Mouse (Mus musculus) adipocyte (in vitro differentiated cells): ENCODE results near the gene Sptssb.
A peak's percentile ranks its signal among the peaks of the same experiment; 100 is the strongest.

Source experiments
- DNase-seq: peaks from one replicate; pipeline ENCODE4 v3.0.0-alpha.2; 2016; ENCODE audit warnings: low spot score

The Sptssb gene

DNA sequence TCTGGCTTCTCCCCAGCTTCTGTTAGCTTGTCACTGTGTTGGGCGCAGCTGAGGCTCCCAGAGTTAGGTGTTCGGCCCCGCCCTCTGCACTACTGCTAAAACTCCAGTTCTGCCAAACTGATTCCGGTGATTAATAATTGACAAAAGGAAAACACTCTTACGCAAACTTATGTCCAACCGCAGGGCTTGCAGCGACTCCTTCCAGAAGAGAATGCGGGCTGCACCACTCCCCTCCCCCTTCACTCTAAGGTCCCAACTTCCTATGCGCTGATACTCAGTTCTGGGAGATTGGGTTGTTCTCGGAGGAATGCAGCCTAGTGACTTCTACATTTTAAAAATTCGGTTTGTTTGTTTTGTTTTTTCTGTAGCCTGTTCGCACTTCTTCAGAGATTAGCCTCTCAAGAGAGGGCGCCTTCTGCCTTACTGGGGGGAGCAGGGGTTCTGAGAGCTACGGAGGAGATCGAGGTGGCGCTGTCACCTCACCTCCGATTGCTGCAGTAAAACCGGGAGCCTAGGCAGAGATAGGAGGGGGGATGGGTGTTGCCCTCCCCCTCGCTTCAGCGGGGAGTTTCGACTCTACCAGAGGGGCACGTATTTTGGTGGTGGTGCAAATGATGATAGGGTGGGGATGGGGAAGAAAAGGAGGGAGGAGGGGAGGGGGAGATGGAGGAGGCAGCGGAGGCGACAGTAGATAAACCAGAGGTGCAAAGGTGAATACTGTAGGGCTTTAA is at the start of gene Sptssb:
Sptssb (minus strand) TSS at position 83 of the 731 bp plus-strand sequence.
- no peak for DNase-seq

DNA sequence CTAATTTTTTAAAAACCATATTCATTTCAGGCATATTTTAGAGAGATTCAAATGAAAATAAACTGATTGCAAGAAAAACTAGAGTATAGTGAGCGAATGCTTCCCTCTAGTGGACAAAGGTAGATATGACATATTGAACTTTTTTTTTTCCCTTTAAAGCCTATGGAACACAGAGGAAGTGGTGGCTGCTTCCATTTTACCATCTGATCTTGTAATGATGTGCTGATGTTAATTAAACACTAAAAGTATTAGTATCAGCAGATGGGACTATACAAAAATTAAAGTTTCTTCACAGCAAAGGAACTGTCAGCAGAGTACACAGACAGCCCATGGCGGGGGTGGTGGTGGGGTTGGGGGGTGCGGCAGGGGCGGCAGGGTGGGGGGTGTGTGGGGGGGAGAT is 48.3 kb upstream of the Sptssb start:
- DNase-seq = peak; percentile 68

DNA sequence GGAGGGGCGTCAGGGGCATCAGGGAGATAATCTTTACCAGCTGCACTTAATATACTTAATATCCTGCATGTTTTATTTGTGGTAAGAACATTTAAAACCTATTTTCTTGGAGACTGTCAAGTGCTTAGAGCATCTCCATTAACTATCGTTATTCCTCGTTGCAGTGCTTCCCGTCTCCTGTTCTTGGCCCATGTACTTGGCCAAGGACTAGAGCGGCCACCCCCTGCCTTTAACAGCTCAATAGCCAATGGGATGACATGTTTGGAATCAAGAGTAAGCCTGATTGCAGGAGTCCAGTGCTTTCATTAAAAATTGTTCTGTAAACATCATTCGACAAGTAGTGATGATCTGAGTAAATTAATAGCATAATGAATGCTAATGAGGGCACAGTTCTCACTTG is 47.8 kb upstream of the Sptssb start:
- DNase-seq = no peak

DNA sequence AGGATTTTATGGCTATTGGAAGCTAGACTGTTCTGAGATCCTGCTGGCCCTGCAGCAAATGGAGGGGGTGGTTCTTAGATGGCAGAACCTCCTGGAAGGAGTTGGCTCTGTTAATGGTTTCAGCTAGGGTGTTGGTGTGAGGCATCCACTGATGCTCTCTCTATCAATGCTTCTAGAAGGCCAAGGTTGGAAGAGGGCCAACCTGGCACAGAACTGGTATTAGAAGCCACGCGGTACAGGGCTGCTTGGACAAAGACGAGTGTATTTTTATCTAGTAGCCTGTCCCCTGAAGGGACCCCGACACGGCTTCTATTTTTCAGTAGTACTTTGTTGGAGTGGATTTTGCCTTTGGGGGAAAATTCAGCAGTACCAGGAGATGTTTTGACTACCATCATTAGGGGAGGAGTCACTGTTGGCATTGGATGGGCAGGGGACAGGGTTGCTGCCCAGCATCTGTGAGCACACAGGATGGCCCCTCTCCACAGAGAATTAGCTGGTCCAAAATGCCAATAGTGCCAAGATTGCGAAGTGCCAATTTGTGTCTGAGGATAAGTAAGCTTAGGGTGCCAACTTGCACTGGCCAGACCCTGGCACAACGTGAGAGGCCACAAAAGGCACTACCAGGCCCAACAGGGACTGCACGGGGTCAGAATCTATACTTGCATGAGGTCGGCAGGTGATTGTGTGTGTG is 43.2 kb upstream of the Sptssb start:
- DNase-seq = no peak

DNA sequence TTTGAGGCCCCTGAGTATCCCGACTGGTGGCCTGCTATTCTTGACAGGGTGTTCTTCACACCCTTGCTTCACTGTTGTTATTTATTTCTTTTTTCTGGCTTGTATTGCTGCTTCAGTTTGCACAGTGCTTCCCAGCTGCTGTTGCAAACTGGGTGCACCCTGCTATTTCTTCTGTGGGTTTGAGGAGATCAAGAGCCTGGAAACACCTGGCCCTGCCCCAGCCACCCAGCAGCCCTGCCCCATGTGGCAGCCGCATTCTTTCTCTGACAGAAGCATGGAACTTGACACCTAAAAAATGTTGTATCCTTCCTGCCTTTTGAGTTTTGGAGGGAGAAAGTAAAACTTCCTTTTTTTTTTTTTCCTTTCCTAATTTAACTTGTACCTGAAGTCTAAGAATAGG is 42.6 kb upstream of the Sptssb start:
- DNase-seq = no peak

DNA sequence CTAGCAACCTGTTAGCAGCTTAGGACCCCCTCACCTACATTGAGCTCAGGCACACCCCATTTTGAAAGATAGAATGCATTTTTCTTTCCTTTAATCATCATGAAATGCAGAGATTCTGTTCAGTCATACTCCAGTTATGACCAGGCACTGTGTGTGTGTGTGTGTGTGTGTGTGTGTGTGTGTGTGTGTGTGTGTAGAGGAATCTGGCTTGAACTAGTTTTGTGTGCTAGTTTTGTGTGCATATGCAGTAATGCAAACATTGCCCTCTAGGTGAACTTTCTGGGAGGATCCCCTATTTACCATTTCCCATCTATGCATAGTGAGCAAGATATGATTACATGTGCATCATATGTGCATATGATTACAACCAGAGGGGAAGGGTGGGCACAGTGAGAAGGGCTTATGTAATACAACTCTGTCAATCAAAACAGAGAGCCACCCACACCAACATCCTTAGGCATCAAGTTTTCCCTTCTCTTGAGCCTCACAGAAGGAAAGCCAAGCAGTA is 42.2 kb upstream of the Sptssb start:
- no peak for DNase-seq

DNA sequence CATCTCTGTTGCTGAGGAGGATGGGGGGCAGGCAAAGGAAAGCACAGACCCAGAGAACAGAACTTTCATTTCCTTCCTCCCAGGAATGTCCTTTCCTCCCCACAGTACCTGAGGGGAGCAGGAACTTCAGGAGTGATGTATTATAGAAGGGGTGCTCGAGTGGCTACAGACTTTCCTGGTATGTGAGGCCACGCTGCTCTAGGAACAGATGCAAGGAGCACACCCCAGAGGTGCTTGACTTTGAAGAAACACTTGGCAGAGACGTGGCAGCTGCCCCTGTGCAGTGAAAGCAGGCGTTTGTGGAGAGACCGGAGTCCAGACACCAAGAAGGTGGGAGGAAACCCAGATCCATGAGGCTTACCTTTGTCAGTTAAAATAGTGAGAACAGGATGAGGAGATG is 40.6 kb upstream of the Sptssb start:
- DNase-seq = no peak

DNA sequence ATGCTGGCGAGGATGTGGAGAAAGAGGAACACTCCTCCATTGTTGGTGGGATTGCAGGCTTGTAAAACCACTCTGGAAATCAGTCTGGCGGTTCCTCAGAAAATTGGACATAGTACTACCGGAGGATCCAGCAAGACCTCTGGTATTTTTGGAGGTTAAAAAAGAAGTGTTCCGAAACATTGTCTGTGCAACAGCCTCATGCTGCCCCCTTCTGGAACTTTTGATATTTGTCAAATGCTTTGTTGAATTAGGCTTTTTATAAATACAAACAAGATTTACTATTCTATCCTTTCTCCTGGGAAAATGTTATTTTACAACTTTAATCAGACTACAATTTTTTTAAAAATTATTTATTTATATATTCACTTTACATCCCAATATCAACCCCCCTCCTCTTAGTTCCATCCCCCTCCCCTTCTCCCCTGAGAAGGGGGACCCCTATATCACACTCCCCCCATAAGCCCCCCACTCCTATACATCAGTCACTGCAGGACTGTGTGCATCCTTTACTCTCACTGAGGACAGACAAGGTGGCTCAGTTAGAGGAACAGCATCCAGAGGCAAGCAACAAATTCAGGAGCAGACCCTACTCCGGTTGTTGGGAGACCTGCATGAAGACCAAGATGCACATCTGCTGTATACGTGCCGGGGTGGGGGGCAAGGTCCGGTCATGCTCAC is 38.3 kb upstream of the Sptssb start:
- DNase-seq = peak; percentile 64

DNA sequence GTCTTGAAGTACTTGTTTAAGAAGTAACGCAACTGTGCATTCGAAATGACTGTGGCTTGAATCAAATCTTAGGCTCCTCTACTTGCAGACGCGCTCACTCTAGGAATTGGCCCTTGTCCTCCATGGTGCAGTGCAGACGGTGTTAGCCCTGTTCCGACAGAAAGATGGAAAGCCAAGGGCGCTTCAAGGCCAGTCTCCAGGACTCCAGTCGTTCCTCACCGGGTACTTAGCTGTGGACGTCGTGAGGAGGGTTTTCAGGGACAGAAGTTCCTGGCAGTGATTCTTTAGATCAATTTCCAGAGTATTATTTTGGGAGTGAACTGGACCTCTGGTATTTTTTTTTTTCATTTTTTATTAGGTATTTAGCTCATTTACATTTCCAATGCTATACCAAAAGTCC is 35.8 kb upstream of the Sptssb start:
- no peak for DNase-seq

DNA sequence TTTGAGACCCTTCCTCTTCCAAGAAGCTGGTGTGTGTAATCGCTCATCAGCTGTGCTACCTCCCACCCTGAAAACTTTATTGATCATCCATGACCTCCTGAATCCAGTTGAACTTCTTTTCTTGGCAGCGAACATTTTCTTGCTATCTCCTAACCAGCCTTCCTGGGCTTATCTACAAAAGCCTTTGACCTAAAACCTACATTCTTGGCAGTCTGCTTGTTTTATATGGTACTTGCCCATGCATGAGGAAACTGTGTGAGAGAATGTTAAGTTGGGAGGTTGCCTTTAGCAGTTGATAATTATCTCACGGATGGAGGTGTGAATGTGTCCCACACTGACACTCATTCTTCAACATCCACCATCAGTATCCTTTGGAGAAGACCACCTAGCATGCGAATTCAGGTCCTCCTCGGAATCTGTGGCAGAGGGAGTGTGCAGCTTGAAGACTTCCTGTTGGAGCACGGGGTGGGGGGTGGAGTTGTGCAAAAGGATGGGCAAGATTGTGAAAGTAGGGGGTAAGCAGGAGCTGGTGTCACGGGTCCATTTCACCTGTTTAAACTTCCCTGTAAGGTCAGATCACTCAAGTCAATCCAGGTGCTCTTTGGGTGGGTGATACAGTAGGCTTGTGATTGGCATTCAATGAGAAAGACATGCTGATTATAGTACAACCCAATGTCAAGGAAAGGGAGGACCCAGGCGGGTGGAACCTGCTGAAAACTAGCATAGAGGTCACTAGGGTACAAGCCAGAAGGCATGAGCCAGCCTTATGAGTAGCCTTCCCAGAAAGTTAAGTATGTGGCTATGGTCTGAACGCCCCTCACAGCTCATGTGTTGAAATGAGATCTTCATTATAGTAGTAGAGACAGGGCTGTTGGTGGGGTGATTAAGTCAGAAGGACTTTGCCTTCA is 32.7 kb upstream of the Sptssb start:
- DNase-seq = no peak

DNA sequence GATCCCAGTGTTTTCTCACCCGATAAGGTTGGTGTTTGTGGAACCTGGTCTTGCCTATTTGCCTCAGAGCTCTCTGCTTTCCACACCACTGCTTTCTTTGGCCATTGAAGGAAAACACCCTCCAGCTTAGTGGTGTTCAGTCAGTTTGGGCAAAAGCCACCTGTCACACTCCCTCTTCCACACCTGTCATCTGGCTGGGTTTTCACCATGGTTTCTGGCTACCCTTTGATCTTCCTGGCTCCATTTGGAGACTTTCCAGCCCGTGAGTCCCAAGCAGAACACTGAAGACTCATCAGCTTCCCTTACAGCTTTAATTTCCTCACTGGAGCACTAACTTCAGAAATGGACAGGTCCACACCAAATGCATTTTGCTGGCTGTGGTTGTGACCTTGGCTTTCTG is 26.1 kb upstream of the Sptssb start:
- no peak for DNase-seq

DNA sequence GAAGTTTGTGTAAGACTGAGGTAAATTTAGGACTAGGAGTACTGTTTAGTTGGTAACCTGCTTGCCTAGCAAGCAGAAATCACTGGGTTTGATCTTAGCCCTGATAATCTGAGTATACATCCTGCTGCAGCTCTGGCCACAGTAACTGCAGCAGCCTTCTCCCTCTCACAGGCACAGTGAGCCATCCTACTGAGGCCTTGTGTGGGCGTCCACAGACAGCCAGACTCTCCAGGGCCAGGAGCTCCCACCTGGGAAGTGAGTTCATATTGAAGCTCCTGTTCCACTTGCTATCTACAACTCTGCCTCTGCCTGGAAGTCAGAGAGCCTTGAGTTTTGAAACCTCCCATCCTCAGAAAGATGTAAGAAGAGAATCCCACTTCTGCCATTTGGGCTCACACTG is 24.0 kb upstream of the Sptssb start:
- DNase-seq = no peak

DNA sequence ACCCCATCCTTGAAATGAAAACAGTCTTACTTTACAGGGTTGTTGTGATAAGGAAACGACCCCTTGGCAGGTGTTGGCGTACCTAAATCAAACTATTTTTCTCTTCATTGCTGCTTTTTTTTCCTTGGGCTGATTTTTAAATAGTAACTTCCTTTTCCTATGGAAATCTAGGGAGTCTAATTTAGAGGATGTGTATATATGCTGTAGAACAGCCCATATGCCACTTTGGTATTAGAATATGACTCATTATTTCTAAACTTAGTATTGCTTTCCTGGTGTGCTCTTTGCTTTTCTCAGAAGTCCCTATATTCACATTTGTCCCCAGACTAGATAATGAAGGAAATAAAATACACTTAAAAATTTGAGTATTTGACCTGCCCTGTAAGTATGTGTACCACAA is 17.8 kb upstream of the Sptssb start:
- no peak for DNase-seq

DNA sequence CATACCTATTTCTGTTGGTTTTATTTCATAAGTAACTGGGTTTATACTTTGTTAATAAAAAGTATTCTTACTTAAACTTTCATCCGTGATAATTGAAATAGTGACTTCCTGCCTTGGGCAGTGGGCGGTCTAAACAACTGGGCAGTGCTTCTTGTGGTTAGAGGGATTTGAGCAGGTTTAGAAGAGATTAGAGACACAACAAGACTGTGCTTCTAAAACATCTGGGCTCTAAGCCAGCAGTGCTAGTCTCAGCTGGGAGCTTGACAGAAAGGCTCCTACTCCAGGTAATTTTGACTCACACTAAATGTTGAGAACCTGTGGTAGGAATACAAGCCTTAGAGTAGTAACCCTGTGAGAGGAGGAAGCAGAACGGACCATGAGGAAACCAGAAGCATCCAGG is 15.0 kb upstream of the Sptssb start:
- no peak for DNase-seq

DNA sequence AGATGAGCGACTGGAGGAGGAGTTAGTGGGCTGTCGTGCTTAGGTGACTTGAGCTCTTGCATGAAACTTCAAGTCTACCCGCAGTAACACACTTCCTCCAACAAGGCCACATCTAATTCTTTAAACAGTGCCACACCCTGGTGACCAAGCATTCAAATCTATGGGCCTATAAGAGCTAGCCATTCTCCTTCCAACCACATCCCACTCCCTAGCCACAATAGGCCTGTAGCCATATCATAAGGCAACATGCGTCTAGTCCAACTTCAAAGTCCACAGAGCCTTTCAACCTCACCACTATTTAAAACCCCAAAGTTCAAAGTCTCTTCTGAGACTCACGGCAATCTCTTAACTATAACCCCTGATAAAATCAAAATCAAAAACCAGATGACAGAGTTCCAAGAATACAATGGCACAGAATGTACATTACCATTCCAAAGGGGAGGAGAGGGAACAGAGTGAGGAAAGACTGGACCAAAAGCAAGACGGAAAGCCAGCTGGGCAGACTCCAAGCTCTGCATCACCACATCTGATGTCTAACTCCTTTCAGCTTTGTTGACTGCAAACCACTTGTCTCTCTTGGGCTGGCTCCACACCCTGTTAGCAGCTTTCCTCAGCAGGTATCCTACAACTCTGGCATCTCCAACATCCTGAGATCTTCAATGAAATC is 13.1 kb upstream of the Sptssb start:
- peak; percentile 4 for DNase-seq

DNA sequence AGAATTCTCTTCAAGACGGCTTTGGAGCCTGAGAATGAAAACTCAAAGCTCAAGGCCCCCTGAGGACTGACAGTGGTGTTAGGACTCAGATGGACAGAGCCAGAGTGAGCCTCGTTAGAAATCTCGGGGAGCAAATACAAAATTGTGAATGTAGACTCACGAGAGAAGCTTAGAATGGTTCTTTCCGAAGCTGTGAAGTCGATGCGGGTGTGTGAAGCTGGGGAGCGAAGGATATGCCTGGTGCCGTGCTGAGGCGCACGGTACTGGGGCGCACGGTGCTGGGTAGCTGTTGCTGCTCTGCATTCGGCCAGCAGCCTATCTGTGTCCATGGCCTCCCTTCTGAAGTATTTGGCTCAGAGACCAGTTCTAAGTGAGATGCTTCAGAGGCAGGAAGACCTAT is 11.4 kb upstream of the Sptssb start:
- no peak for DNase-seq

DNA sequence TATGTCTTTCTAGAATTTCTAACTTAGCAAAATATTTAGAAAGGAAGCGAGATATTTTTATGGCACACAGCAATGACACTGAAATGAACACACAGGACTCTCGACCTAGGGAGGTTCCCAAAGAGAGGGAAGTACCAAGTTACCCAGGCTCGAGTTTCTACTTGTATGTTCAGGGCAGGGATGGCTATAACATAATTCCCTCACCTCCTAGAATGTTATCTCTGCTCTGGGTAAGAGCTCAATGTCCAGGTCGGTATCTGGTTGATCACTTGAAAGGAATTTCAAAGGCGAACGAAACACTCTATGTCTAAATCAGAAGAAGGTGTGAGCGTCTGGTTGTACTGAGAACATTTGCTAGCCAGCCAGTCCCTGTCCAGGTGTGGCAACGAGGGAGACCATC is 10.0 kb upstream of the Sptssb start:
- DNase-seq = no peak

DNA sequence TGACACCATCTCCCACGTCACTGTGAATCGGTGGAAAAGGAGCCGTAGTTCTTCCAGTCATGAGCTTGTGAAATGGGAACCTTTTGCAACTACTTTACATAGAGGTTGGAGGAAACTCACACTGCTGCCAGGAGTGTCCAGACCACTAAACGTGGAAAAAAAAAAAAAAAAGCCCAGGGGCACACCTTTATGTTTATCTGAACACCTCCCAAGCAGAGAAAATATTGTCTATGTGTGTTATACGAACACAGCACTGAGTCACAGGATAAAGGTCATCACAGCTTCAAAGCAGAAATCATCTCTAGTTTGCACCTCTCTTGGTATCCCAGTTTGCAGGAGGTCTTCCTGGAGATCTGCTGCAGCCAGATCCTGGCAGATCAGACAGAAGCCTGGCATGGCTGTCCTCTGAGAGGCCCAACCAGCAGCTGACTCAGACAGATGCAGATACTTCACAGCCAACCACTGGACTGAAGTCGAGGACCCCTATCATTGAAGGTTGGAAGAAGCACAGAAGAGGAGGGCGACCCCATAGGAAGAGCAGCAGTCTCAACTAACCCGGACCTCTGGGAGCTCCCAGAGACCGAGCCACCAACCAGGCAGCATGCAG is 2.2 kb upstream of the Sptssb start:
- DNase-seq = no peak

DNA sequence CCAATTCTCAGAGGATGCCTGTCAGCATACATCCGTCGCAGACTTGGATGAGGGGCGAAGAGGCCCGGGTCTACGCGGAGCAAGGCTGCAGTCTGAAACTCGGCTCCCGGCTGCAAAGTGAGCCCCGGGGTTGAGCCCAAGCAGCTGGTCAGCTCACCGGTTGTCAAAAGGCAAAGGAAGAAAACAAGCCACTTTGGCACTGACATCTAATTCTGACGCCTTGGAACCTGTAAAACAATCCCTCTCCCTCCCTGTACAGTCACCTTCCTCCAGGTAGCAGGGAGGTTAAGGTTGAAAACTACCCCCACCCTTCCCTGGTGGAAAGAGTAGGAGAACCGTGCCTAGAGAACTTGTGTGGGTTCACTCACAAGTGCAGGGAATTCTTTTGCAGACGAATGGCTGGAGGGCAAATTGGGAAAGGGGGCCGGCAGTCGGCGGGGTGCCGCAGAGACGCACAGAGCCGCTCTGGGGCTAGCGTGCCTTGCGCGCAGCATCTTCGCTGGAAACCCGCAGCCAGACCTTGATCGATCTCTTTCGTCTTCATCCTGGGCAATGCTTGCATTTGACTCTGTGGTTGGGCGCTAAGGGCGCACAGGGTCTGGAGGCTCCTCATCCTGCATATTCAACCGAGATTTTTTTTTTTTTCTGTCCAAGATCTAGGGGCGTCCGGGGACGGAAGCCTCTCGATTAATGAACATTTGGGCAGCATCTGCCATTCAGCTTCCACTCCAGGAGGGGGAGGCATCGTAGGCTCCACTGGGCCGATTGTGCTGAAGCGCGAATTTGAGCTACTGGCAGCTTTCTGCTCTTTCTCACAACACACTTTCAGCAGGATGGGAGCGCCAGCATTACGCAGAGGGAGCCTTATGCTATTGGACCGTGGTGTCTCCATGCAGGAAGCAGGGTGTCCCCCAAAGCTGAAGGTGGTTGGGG is 1.1 kb upstream of the Sptssb start:
- no peak for DNase-seq

DNA sequence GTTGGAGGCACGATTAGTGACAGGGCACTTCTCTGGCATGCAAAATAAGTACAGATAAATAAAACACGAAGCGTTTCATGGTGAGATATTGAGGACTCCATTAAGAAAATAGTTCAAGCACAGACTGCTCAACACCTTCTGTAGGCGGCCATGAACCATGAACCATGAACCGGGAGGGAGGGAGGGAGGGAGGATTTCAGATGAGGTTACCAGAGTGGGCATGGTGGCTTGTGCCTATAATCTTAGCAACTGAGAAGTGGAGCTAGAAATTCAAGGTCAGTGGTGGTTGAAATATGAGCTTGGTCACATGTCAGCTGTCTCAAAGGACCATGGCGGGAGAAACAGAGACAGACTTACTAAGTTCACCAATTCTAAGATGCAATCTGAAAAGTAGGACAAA is 20.3 kb downstream of the Sptssb start:
- DNase-seq = no peak
